Comparison of ENCODE assay signal across 22 mouse cellular contexts in genomic region chr6:145669596-145670071, GRCm38 (mm10). TPM values are rescaled to one million over a fixed set of nuclear protein-coding genes. Genes with fewer than 3 reads are reported as not detected.
DNase-seq lines count a peak whose midpoint lies in the region; ATAC-seq and TF ChIP-seq lines count a peak whose summit lies in the region.
"Had no signal": no experiment of that assay in that cellular context is flagged by ENCODE, and none has a peak within 500 bp of the region (broad histone marks: within the 10 kb centered on the region; RNA-seq: fewer than 3 reads in every experiment).

No protein-coding gene starts in this region.

- H3K4me1 ChIP-seq in hindbrain, embryonic 15.5 days (replicated peaks), result peaks cover 11% of the 10 kb centered on the region; the same call in 1 of the 2 replicates
- no peaks in the 10 kb centered on the region for H3K4me1 ChIP-seq in hindbrain, embryonic 12.5 days
- no peaks in the 10 kb centered on the region for H3K4me1 ChIP-seq in hindbrain, postnatal 0 days (ENCODE audit: insufficient read depth, low read length)
- peaks cover 19% of the 10 kb centered on the region for H3K4me1 ChIP-seq in heart, embryonic 12.5 days (replicated peaks)
- H3K4me1 ChIP-seq: megakaryocyte, embryonic 14.5 days had no signal

- H3K27ac ChIP-seq in hindbrain, embryonic 15.5 days (replicated peaks), result 0 out of 2 replicates have a peak overlapping the region, but pooled peaks have one; percentile 22
- H3K27ac ChIP-seq in hindbrain, embryonic 12.5 days, result no peak overlapping the region
- H3K27ac ChIP-seq in hindbrain, postnatal 0 days, result peak overlapping the region; percentile 6
- H3K27ac ChIP-seq in heart, embryonic 12.5 days (ENCODE audit: poor library complexity, severe bottlenecking), result no peak overlapping the region
- H3K27ac ChIP-seq: embryonic facial prominence, embryonic 15.5 days; heart, adult 2 months; liver, embryonic 14.5 days; stomach, postnatal 0 days had no signal

- H3K36me3 ChIP-seq in hindbrain, embryonic 15.5 days, result no peaks in the 10 kb centered on the region
- no peaks in the 10 kb centered on the region for H3K36me3 ChIP-seq in hindbrain, embryonic 12.5 days
- H3K36me3 ChIP-seq in hindbrain, postnatal 0 days (ENCODE audit: insufficient read depth, low read length), result no peaks in the 10 kb centered on the region
- no peaks in the 10 kb centered on the region for H3K36me3 ChIP-seq in heart, embryonic 12.5 days
- H3K36me3 ChIP-seq: embryonic facial prominence, embryonic 15.5 days had no signal

- no peak for TF ChIP-seq POLR2A in brain, embryonic 14.5 days (IDR thresholded peaks at IDR 0.05; ENCODE audit: borderline replicate concordance, extremely low read depth, insufficient read depth, insufficient read length, poor library complexity, severe bottlenecking)

- no peak overlapping the region for H3K4me2 ChIP-seq in hindbrain, embryonic 15.5 days
- no peak overlapping the region for H3K4me2 ChIP-seq in hindbrain, embryonic 12.5 days (replicated peaks)
- no peak overlapping the region for H3K4me2 ChIP-seq in hindbrain, postnatal 0 days (ENCODE audit: low read depth, low read length)
- no peak overlapping the region for H3K4me2 ChIP-seq in heart, embryonic 12.5 days
- H3K4me2 ChIP-seq: embryonic facial prominence, embryonic 15.5 days had no signal

- no peak overlapping the region for H3K4me3 ChIP-seq in hindbrain, embryonic 15.5 days
- H3K4me3 ChIP-seq in hindbrain, embryonic 12.5 days, result no peak overlapping the region
- no peak overlapping the region for H3K4me3 ChIP-seq in hindbrain, postnatal 0 days (ENCODE audit: low read length)
- no peak overlapping the region for H3K4me3 ChIP-seq in heart, embryonic 12.5 days
- H3K4me3 ChIP-seq: embryonic facial prominence, embryonic 15.5 days; heart, adult 2 months; megakaryocyte, embryonic 14.5 days had no signal

- no peak for TF ChIP-seq CTCF in brain, embryonic 14.5 days (IDR thresholded peaks at IDR 0.05; ENCODE audit: borderline replicate concordance, extremely low read depth, insufficient read depth, insufficient read length)
- no peak for TF ChIP-seq CTCF in hindbrain, postnatal 0 days (IDR thresholded peaks at IDR 0.05; ENCODE audit: low read depth)

- peak; percentile 59 for ATAC-seq in hindbrain, embryonic 15.5 days (ENCODE audit: low FRiP score, low read depth)
- ATAC-seq in hindbrain, embryonic 12.5 days (ENCODE audit: low FRiP score), result no peak
- ATAC-seq in hindbrain, postnatal 0 days, result peak; percentile 71
- no peak for ATAC-seq in heart, embryonic 12.5 days (ENCODE audit: insufficient number of reproducible peaks, low FRiP score)
- ATAC-seq: activated CD4-positive, CD25-positive, alpha-beta regulatory T cell, adult 4 months; CD4-positive, CD25-positive, alpha-beta regulatory T cell, adult 4 months; intestine, postnatal 0 days had no signal

- H3K27me3 ChIP-seq in hindbrain, embryonic 15.5 days, result no peaks in the 10 kb centered on the region
- H3K27me3 ChIP-seq in hindbrain, embryonic 12.5 days, result no peaks in the 10 kb centered on the region
- no peaks in the 10 kb centered on the region for H3K27me3 ChIP-seq in hindbrain, postnatal 0 days (ENCODE audit: insufficient read depth, low read length)
- H3K27me3 ChIP-seq in heart, embryonic 12.5 days (replicated peaks), result no peaks in the 10 kb centered on the region
- H3K27me3 ChIP-seq: embryonic facial prominence, embryonic 15.5 days had no signal

- DNase-seq in brain, embryonic 14.5 days (ENCODE audit: low read depth), result peak; percentile 68
- DNase-seq in cerebellum, adult 18-20 months, result peak; percentile 60 to 63
- DNase-seq in hindbrain, postnatal 0 days (ENCODE audit: low spot score), result peak; percentile 67
- no peak for DNase-seq in urinary bladder, postnatal 4 days (ENCODE audit: low spot score in 2 of 2)
- no peak for DNase-seq in adrenal gland, adult 8-10 months
- DNase-seq: kidney, postnatal 14 days; thymus, postnatal 36 days had no signal

- H3K9me3 ChIP-seq in hindbrain, embryonic 15.5 days, result no peaks in the 10 kb centered on the region
- no peaks in the 10 kb centered on the region for H3K9me3 ChIP-seq in hindbrain, embryonic 12.5 days (replicated peaks)
- H3K9me3 ChIP-seq in hindbrain, postnatal 0 days (ENCODE audit: low read length), result no peaks in the 10 kb centered on the region
- 0 out of 2 replicates have a peak, but pooled peaks cover 7% of the 10 kb centered on the region for H3K9me3 ChIP-seq in heart, embryonic 12.5 days (replicated peaks)
- H3K9me3 ChIP-seq: embryonic facial prominence, embryonic 15.5 days had no signal

- WGBS in hindbrain, embryonic 15.5 days, result 30% methylated on average over 10 of the region's 10 CpGs
- WGBS in hindbrain, embryonic 12.5 days, result 61% methylated on average over 10 of the region's 10 CpGs
- WGBS in hindbrain, postnatal 0 days, result 21% methylated on average over 10 of the region's 10 CpGs
- WGBS in heart, embryonic 12.5 days, result 54% methylated on average over 10 of the region's 10 CpGs

- no peak overlapping the region for H3K9ac ChIP-seq in hindbrain, embryonic 15.5 days
- H3K9ac ChIP-seq in hindbrain, embryonic 12.5 days, result no peak overlapping the region
- no peak overlapping the region for H3K9ac ChIP-seq in hindbrain, postnatal 0 days (replicated peaks; ENCODE audit: low read length)
- H3K9ac ChIP-seq in heart, embryonic 12.5 days, result no peak overlapping the region
- H3K9ac ChIP-seq: embryonic facial prominence, embryonic 15.5 days; liver, embryonic 14.5 days had no signal

RNA-seq across cellular contexts. Expression of gene Tuba3b, which starts 54.1 kb away (rescaled TPM):
- not detected in 2 replicates for polyA plus RNA-seq in hindbrain, embryonic 15.5 days (2015; fragmentation: Nextera tagmentation; extraction: Ambion mirVana)
- not detected in 2 replicates for polyA plus RNA-seq in hindbrain, embryonic 12.5 days (2016; fragmentation: Nextera tagmentation; extraction: Ambion mirVana)
- not detected in 2 replicates for polyA plus RNA-seq in brain, embryonic 14.5 days (2012; rRNA removed)
- 0.11 TPM in 1 of 2 replicates, not detected in the other for total RNA-seq in hindbrain, postnatal 0 days (2014; rRNA removed)
- polyA plus RNA-seq in hindbrain, postnatal 0 days (2015; fragmentation: Nextera tagmentation; extraction: Ambion mirVana), result not detected in 2 replicates
- not detected in 2 replicates for polyA plus RNA-seq in heart, embryonic 12.5 days (2016; fragmentation: Nextera tagmentation; extraction: Ambion mirVana)
- under 1 TPM in 1 of 4 experiments, not detected in 3; 0.26 TPM for total RNA-seq in adrenal gland, adult 8-10 months (2022)
- total RNA-seq: layer of hippocampus, postnatal 10 days; left cerebral cortex, postnatal 36 days had no signal
- polyA plus RNA-seq: activated CD4-positive, CD25-positive, alpha-beta regulatory T cell, adult 4 months; CD4-positive, CD25-positive, alpha-beta regulatory T cell, adult 4 months; cortical plate, adult 2 months; embryonic facial prominence, embryonic 15.5 days; intestine, postnatal 0 days; liver, embryonic 14.5 days; neural tube, embryonic 11.5 days; stomach, postnatal 0 days had no signal

RNA-seq across cellular contexts. Expression of gene Lmntd1, which starts 55.5 kb away (rescaled TPM):
- 1.1 and 1.6 TPM in 2 replicates for polyA plus RNA-seq in hindbrain, embryonic 15.5 days (2015; fragmentation: Nextera tagmentation; extraction: Ambion mirVana)
- 0.39 and 0.58 TPM in 2 replicates for polyA plus RNA-seq in hindbrain, embryonic 12.5 days (2016; fragmentation: Nextera tagmentation; extraction: Ambion mirVana)
- polyA plus RNA-seq in brain, embryonic 14.5 days (2012; rRNA removed), result 0.81 and 1.3 TPM in 2 replicates
- total RNA-seq in hindbrain, postnatal 0 days (2014; rRNA removed), result 1.2 and 1.5 TPM in 2 replicates
- polyA plus RNA-seq in hindbrain, postnatal 0 days (2015; fragmentation: Nextera tagmentation; extraction: Ambion mirVana), result 1.8 and 2.3 TPM in 2 replicates
- 7.0 and 7.7 TPM in 2 replicates for polyA plus RNA-seq in heart, embryonic 12.5 days (2016; fragmentation: Nextera tagmentation; extraction: Ambion mirVana)
- total RNA-seq in adrenal gland, adult 8-10 months (2022), result under 1 TPM; 0.26 to 0.89 (median 0.65) TPM
- polyA plus RNA-seq: CD4-positive, CD25-positive, alpha-beta regulatory T cell, adult 4 months had no signal

Comparison
In these comparisons a context has a peak if more than half of its experiments do, and no peak if none do; other contexts are left out.
1. ATAC-seq: peak in hindbrain, embryonic 15.5 days (single experiment) and hindbrain, postnatal 0 days (single experiment); none in hindbrain, embryonic 12.5 days (single experiment) and heart, embryonic 12.5 days (single experiment).
2. H3K27ac ChIP-seq: peak in hindbrain, embryonic 15.5 days (single experiment) and hindbrain, postnatal 0 days (single experiment); none in hindbrain, embryonic 12.5 days (single experiment) and heart, embryonic 12.5 days (single experiment).
3. DNase-seq: peak in brain, embryonic 14.5 days (single experiment), cerebellum, adult 18-20 months (2 of 2) and hindbrain, postnatal 0 days (single experiment); none in urinary bladder, postnatal 4 days (0 of 2) and adrenal gland, adult 8-10 months (single experiment).